In the genomic region with DNA sequence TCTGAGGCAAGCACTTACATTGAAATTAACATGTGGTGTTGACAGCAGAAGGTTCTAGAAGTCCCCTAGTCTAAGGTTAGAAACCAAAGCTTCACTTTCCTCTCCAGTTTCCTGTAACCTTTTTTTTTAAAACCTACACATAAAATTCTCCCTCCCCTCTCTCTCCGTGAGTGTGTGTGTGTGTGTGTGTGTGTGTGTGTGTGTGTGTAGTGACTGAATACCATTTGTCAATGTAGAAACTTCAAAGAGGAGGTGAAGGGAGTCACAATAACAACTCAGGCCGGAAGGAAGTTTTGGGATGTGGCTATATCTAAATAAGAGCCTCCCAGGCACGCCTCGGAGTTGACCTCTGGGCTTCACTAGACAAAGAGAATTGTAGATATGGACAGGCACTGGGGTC, we compare ENCODE assay signal across 11 mouse cellular contexts.
DNase-seq lines count a peak whose midpoint lies in the region; ATAC-seq and TF ChIP-seq lines count a peak whose summit lies in the region.
"Had no signal": no experiment of that assay in that cellular context is flagged by ENCODE, and none has a peak within 500 bp of the region (broad histone marks: within the 10 kb centered on the region; RNA-seq: fewer than 3 reads in every experiment).

No protein-coding gene starts in this region.

- H3K4me3 ChIP-seq in heart, postnatal 0 days (ENCODE audit: low read depth, low read length) = no peak overlapping the region
- no peak overlapping the region for H3K4me3 ChIP-seq in intestine, postnatal 0 days (ENCODE audit: low read depth, low read length)
- H3K4me3 ChIP-seq: intestine, embryonic 15.5 days; limb, embryonic 15.5 days had no signal

- H3K9me3 ChIP-seq in heart, postnatal 0 days (replicated peaks; ENCODE audit: control insufficient read depth, low read length) = no peaks in the 10 kb centered on the region
- no peaks in the 10 kb centered on the region for H3K9me3 ChIP-seq in intestine, postnatal 0 days (ENCODE audit: control insufficient read depth)
- H3K9me3 ChIP-seq: intestine, embryonic 15.5 days; limb, embryonic 15.5 days had no signal

- TF ChIP-seq EP300 in heart, postnatal 0 days (IDR thresholded peaks at IDR 0.05; ENCODE audit: low read depth) = no peak

- H3K36me3 ChIP-seq in heart, postnatal 0 days (replicated peaks; ENCODE audit: control insufficient read depth, insufficient read depth, low read length) = peaks cover 28% of the 10 kb centered on the region
- H3K36me3 ChIP-seq in intestine, postnatal 0 days (ENCODE audit: control insufficient read depth, insufficient read depth) = peaks cover 49% of the 10 kb centered on the region

- ATAC-seq in heart, postnatal 0 days (ENCODE audit: insufficient read depth, low read depth) = no peak
- no peak for ATAC-seq in intestine, postnatal 0 days
- ATAC-seq: intestine, embryonic 15.5 days had no signal

- no peak for TF ChIP-seq CTCF in heart, postnatal 0 days (IDR thresholded peaks at IDR 0.05; ENCODE audit: low read depth)
- TF ChIP-seq CTCF in intestine, postnatal 0 days (IDR thresholded peaks at IDR 0.05; ENCODE audit: low read depth) = no peak

- no peak overlapping the region for H3K9ac ChIP-seq in heart, postnatal 0 days (replicated peaks; ENCODE audit: low read depth, low read length)
- no peak overlapping the region for H3K9ac ChIP-seq in intestine, postnatal 0 days (ENCODE audit: low read depth, low read length)
- H3K9ac ChIP-seq: intestine, embryonic 15.5 days; limb, embryonic 15.5 days had no signal

- H3K27me3 ChIP-seq in heart, postnatal 0 days (ENCODE audit: control insufficient read depth, insufficient read depth, low read length) = no peaks in the 10 kb centered on the region
- no peaks in the 10 kb centered on the region for H3K27me3 ChIP-seq in intestine, postnatal 0 days (replicated peaks; ENCODE audit: control insufficient read depth, insufficient read depth, low read length)
- H3K27me3 ChIP-seq: intestine, embryonic 15.5 days; limb, embryonic 15.5 days had no signal

- no peaks in the 10 kb centered on the region for H3K4me1 ChIP-seq in heart, postnatal 0 days (ENCODE audit: control insufficient read depth, insufficient read depth)
- no peaks in the 10 kb centered on the region for H3K4me1 ChIP-seq in intestine, postnatal 0 days (replicated peaks; ENCODE audit: control insufficient read depth, insufficient read depth, low read length)
- H3K4me1 ChIP-seq: intestine, embryonic 15.5 days had no signal

- no peak overlapping the region for H3K27ac ChIP-seq in heart, postnatal 0 days (ENCODE audit: low read depth)
- no peak overlapping the region for H3K27ac ChIP-seq in intestine, postnatal 0 days (ENCODE audit: low read depth, low read length)
- H3K27ac ChIP-seq: intestine, embryonic 15.5 days had no signal

- 42% methylated on average over 4 of the region's 4 CpGs for WGBS in heart, postnatal 0 days
- 37% methylated on average over 4 of the region's 4 CpGs for WGBS in intestine, postnatal 0 days

- DNase-seq in embryo, embryonic 10 days (ENCODE audit: low spot score) = peak; percentile 53
- no peak for DNase-seq in embryo, embryonic 9.5 days (ENCODE audit: extremely low spot score)
- peak; percentile 63 to 76 for DNase-seq in CD8-positive naive resting alpha-beta T cell, adult 2 months (ENCODE audit: low read depth in 2 of 2, low spot score in 2 of 2)
- peak; percentile 36 for DNase-seq in heart, postnatal 0 days (ENCODE audit: low spot score)
- DNase-seq in kidney, postnatal 36 days = peak; percentile 72 to 83
- no peak for DNase-seq in right cerebral cortex, adult 18-20 months
- no peak for DNase-seq in urinary bladder, postnatal 10 days (ENCODE audit: low spot score)
- DNase-seq: gastrocnemius, postnatal 10 days had no signal

- no peak overlapping the region for H3K4me2 ChIP-seq in heart, postnatal 0 days (ENCODE audit: low read depth, low read length)
- H3K4me2 ChIP-seq in intestine, postnatal 0 days (replicated peaks; ENCODE audit: low read depth) = no peak overlapping the region
- H3K4me2 ChIP-seq: intestine, embryonic 15.5 days; limb, embryonic 15.5 days had no signal

Comparison
In these comparisons a context has a peak if more than half of its experiments do, and no peak if none do; other contexts are left out.
1. DNase-seq: peak in embryo, embryonic 10 days (single experiment), CD8-positive naive resting alpha-beta T cell, adult 2 months (2 of 2), heart, postnatal 0 days (single experiment) and kidney, postnatal 36 days (2 of 2); none in embryo, embryonic 9.5 days (single experiment), right cerebral cortex, adult 18-20 months (single experiment) and urinary bladder, postnatal 10 days (single experiment).